Mouse (Mus musculus) A20 (cell line): ENCODE data around the gene Slamf6.

Experiments used
- DNase-seq: peaks from one replicate; pipeline ENCODE4 v3.0.0-alpha.2; 2011; ENCODE audit warnings: low read depth, low spot score

The Slamf6 gene

DNA sequence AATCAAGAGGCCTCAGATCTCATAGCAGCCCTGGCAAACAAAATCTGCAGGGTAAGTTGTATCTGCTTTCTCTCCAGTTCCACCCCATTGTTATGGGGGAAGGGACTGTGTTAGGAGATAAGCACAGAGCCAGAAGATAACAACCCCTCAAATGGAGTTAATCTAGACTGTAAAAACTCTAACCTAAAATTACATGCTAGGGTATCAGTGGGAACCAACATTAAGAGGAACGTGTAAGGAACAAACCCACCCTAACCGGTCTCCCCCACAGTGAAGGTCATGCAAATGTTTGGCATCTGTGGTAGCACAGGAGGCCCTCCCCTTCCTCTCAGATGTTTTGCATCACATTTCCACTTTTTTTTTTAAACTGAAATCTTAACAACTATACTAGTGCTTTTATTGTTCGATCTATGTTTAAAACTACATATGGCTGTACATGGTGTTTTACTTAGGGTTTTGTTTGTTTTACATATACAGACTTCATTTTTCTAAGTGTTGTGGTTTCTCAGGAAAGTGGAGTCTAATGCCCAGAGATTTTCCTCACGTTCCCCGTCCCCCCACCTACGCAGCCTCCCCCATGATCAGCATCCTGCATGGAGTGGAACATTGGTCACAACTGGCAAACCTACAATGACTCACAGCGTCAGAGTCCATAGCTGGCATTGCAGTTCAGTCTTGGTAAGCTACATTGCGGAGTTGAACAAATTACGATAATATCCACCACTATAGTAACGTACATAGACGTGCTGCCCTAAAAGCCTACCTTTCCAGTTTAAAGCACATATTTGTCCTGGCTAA is 77.8 kb downstream of the Slamf6 start:
- DNase-seq, result peak; percentile 19

GRCm38 (mm10) chr1:171996701-171997100 is 79.4 kb downstream of the Slamf6 start:
- no peak for DNase-seq

DNA sequence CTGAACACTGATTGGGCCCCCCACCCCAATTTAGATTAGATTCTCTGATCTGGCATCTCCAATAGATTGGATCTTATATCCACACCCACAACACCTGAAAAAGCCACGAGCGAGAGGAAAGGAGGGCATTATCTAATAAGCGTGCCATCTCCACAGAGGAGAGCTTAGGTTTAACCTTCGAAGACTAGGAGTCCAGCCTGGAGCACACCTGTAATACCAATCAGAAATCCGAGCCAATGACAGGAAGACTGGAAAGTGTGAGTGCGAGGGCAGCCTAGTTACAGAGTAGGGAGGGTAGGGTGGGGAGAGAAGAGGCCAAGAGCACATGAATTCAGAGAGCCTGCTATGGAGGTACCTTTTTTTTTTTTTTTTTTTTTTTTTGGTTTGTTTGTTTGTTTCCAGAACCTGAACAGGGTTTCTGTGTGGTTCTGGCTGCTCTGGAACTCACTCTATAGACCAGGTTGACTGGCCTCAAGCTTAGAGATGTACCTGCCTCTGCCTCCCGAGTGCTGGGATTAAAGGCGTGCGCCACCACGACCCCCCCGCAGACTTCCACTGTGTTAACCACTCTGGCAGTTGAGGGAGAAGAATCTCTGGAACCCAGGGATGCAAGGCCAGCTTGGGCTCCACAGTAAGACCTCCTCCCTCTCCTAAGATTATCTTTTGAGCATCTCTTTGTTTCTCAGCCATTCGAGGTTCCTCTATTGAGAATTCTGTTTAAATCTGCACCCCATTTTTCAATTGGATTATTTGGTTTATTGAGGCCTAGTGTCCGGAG is 81.7 kb downstream of the Slamf6 start:
- no peak for DNase-seq

GRCm38 (mm10) chr1:172000641-172001040 is 83.3 kb downstream of the Slamf6 start:
- peak; percentile 85 for DNase-seq

DNA sequence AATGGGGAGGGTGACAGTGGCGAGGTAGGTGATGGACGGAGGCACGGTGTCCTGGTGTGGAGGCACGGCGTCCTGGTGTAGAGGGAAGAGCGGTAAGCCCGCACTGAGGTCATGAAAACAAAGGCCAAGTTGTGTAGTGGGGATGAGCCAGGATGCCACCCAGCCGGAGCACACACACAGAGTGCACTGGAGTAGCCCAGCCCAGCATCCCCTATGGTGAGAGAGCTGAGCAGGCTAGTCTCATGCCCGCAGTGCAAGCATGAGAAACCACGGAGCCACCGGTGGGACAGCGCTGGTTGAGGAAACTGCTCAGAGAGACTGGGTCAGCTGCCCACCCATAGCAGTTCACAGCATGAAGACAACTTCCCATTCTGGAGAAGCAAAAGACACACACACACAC is 84.3 kb downstream of the Slamf6 start:
- DNase-seq, result no peak
